Mouse (Mus musculus) gonadal fat pad, adult 2 months (tissue): ENCODE measurements around the gene Ehbp1l1. TPM values are rescaled to one million over a fixed set of nuclear protein-coding genes. Genes with fewer than 3 reads are reported as not detected.
A peak's percentile ranks its signal among the peaks of the same experiment; 100 is the strongest.

ENCODE experiments used
- DNase-seq: peaks from one replicate; pipeline ENCODE4 v3.0.0-alpha.2; 2012; ENCODE audit warnings: low read depth
- polyA plus RNA-seq: library from polyadenylated mRNA; depleted of rRNA; stranded (reverse); fragments of >200 nt; gene quantifications from 2 replicates; pipeline ENCODE4 v1.2.3, GENCODE M21; 2012; rRNA removed

Gene Ehbp1l1
- polyA plus RNA-seq, 1 experiment, result 64.4 TPM

DNA sequence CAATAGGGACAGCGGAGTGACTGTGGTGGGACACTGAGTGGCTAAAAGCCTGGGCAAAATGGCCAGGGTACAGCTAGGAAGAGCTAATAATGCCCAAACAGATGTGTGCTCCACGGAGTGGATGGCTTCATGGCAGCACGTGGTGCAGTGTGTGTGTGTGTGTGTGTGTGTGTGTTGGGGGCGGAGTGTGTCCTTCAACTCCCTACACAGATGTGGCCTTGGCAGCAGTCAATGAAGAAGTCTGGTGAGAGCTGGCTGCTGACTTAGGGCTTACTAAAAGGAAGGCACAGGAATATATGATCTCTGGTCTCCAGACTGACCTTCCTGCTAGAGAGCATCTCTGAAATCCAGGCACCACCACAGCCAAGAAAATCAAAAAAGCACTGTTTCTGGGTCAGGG is 57.7 kb downstream of the Ehbp1l1 start:
- DNase-seq, result no peak

DNA sequence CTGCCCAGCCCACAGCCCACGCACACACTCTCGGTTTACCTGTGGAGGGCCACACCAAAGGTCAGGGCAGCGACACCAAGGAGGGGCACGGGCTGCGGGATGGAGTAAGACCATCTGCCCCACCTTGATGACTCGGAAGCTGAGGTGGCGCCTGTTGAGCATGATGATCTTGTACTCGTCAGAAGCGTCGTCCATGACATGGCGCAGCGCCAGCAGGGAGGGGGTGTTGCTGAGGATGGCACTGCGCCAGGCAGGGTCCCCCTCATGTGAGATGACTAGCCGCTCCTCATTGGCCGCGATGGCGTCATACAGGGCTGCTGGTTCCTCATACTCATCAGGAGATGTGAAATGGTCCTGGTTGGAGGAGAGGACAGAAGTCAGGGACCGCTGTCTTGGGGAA is 59.7 kb downstream of the Ehbp1l1 start:
- no peak for DNase-seq

DNA sequence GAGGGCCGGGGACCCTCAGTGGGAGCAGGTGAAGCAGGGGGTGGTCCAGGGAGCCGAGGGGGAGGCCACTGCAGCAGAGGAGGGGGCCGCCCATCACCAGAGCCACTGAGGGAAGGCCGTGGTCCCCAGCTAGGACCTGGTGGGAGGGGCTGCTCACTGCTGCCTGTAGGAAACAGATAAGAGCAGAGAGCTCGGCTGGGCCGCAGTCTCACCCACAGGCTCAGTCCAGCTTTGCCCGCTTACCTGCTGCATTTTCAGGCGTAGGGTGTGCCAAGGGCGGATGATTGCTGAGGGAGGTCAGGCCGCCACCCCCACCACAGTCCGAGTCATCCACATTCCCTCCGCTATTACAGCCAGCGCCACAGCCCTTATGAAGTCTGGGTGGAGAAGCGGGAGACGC is 60.7 kb downstream of the Ehbp1l1 start:
- no peak for DNase-seq

DNA sequence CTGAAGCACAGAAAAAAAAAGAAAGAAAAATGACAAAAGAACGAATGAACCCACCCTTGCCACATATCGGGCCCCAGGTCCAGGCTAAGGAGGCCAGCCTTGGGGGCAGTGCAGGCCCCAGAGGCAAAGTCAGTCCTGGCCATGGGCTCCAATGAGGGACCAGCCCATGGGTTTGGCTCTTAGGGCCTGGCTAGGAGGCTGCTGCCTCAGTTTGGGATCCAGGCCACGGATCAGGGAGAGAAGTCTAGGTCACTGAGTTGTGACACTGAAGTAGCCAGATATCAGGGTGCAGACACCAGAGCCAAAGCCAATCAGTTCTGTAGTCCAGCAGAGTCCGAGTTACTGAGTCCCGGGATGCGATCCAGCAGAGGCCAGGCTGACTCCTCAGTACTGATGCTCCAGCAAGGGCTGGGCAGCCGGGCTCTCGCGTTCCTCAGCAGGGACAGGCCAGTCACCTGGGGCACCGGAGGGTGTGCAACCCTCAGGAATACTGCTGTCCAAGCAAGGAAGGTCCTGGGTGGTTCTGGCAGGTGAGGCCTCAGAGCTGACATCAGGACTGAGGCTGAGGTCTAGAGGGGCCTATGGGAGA is 61.4 kb downstream of the Ehbp1l1 start:
- DNase-seq, result no peak

DNA sequence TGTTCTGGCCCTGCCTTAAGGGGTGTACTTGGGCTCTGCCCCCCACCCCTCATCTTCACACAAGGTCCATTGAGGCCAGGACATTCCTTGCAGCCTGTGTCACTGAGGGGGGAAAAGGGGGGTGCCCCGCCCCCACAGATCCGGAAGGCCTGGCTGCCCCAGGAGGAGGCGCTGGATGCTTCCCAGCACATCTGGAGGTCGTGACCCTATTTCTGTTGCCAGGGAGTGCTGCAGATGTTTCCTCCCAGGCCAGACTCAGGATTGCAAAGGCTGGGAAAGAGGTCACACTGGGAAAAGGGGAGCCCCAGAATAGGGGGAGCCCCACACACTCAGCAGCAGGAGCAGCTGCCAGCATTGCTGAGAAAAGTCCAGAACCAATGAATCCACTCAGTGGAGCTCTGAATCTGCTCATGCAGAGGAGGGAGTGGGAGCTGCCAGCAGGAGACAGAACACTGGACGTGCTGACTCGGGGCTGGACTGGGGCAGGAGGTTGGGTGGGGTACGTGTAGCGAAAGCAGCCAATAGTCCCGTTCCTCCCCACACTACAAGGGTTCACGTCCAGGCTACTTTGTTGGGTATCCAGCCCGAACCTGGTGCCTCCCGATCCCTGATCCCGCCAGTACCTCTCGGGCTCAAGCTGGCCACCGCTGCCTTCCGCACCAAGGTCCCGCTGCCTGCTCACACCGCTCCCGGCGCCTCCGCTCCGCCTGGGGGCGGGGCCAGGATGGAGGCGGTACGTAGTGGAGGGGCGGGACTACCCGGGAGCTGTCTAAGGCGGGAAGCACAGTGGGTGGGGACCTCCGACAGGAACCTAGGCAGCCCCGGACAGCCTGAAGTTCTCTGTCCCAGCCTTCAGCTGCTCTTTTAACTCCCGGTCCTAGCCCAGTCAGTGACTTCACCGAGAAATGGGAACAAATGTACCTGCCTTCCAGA is 62.9 kb downstream of the Ehbp1l1 start, which contains the start of gene Sipa1:
Gene Sipa1 (minus strand): TSS at position 727 of the 933 bp plus-strand sequence.
- peak; percentile 27 for DNase-seq

DNA sequence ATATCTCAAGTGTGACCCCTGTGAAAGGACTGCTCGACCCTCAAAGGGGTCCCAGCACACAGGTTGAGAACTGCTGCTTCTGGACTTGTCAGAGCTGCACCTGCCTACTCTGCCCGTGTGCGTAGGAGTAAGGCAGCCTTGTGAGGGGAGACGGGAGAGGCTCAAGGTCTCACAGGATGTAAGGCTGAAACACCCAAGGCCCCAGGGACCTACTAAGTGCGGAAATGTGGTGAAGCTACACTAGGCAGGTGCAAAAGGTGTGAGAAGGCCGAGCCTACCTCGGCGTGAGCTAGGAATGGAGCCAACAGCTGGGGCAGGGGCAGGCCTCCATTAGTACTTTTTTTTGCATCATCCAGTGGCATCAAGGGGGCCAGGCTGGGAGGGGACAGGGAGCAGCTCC is 63.8 kb downstream of the Ehbp1l1 start:
- DNase-seq, result no peak

DNA sequence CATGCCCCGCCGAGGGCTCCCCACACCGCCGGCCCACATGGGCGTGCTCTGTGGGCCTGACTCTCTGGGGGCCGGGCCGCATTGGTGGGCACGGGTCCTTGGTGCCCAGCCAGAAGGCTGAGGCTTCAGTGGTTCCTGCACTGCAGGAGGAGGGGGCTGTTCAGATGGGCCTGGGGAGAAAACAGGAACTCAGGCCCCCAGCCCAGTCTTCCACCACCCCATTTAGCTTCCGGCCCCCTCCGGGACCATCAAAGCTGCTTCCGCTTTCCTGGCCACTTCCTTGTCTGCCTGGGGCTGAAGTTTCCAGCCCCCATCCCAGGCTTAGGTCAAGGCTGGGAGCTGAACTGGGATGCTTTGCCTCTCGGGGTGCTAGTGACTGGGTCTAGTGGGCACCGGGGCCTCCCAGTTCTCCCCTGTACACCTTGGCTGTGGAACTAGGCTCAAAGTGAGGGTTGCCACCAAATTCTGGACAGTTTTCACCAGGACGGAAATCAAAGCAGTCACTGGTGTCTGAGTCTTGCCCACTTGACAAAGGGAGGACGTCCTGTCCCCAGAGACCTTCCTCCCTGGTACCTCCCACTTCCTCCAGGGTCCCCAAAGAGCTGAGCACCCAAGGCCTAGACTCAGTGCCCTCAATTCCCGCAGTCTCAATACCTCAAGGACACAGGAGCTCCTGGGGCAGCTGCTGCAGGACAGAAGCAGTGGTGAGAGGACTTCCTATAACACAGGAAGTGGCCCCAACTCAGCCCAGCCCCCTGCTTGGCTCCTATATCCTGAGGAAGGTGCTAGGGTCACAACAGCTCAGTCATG is 65.0 kb downstream of the Ehbp1l1 start:
- DNase-seq, result no peak

Other genes starting within 250 kb of the Ehbp1l1 start
- gene Mus81, start 237.9 kb downstream of the Ehbp1l1 start, polyA plus RNA-seq, result 77.2 and 85.6 TPM in 2 replicates
- 410 and 421 TPM in 2 replicates for gene Cfl1, start 235.9 kb downstream of the Ehbp1l1 start, polyA plus RNA-seq
- gene 1700020D05Rik, start 222.5 kb downstream of the Ehbp1l1 start, polyA plus RNA-seq, result 1.9 and 3.0 TPM in 2 replicates
- gene Snx32, start 215.8 kb downstream of the Ehbp1l1 start, polyA plus RNA-seq, result 20.9 and 25.6 TPM in 2 replicates
- gene Ovol1, start 165.7 kb downstream of the Ehbp1l1 start, polyA plus RNA-seq, result 2.4 and 3.5 TPM in 2 replicates
- 10.0 and 12.0 TPM in 2 replicates for gene Ap5b1, start 158.3 kb downstream of the Ehbp1l1 start, polyA plus RNA-seq
- gene Rnaseh2c, start 124.4 kb downstream of the Ehbp1l1 start, polyA plus RNA-seq, result 42.2 and 49.4 TPM in 2 replicates
- 55.3 and 63.6 TPM in 2 replicates for gene Kat5, start 116.1 kb downstream of the Ehbp1l1 start, polyA plus RNA-seq
- 66.8 and 81.8 TPM in 2 replicates for gene Rela, start 88.8 kb downstream of the Ehbp1l1 start, polyA plus RNA-seq
- 36.3 and 45.7 TPM in 2 replicates for gene Sipa1, start 62.6 kb downstream of the Ehbp1l1 start, polyA plus RNA-seq
- gene Map3k11, start 37.6 kb downstream of the Ehbp1l1 start, polyA plus RNA-seq, result 50.6 and 52.8 TPM in 2 replicates
- gene Pcnx3, start 37.4 kb downstream of the Ehbp1l1 start, polyA plus RNA-seq, result 80.2 and 87.4 TPM in 2 replicates
- 0.33 and 0.36 TPM in 2 replicates for gene Kcnk7, start 21.9 kb downstream of the Ehbp1l1 start, polyA plus RNA-seq
- gene Fam89b, start 3.3 kb upstream of the Ehbp1l1 start, polyA plus RNA-seq, result 160 and 194 TPM in 2 replicates
- 186 and 257 TPM in 2 replicates for gene Ltbp3, start 14.6 kb upstream of the Ehbp1l1 start, polyA plus RNA-seq
- gene Scyl1, start 45.1 kb upstream of the Ehbp1l1 start, polyA plus RNA-seq, result 155 TPM in 2 replicates
- 15.1 and 15.9 TPM in 2 replicates for gene Frmd8, start 149.0 kb upstream of the Ehbp1l1 start, polyA plus RNA-seq
- 17.3 and 25.7 TPM in 2 replicates for gene Slc25a45, start 151.5 kb upstream of the Ehbp1l1 start, polyA plus RNA-seq
- 0.70 and 0.75 TPM in 2 replicates for gene Tigd3, start 167.8 kb upstream of the Ehbp1l1 start, polyA plus RNA-seq
- gene Dpf2, start 186.7 kb upstream of the Ehbp1l1 start, polyA plus RNA-seq, result 71.5 and 79.4 TPM in 2 replicates
- 12.9 and 17.6 TPM in 2 replicates for gene Cdc42ep2, start 198.5 kb upstream of the Ehbp1l1 start, polyA plus RNA-seq
- 29.1 and 43.2 TPM in 2 replicates for gene Pola2, start 237.9 kb upstream of the Ehbp1l1 start, polyA plus RNA-seq